Mouse (Mus musculus) hindbrain, embryonic 14.5 days (tissue): ENCODE data around the gene Poc1a. TPM values are rescaled to one million over a fixed set of nuclear protein-coding genes. Genes with fewer than 3 reads are reported as not detected.
A peak's percentile ranks its signal among the peaks of the same experiment; 100 is the strongest.

ENCODE experiments used
- ATAC-seq: fragments of 200-750 bp; cut with Nextera tagmentation; 2 replicates; pipeline ENCODE4 v1.8.0; 2017; ENCODE audit warnings: moderate number of reproducible peaks, mild to moderate bottlenecking, moderate TSS enrichment, moderate library complexity; ENCODE audit not compliant: low FRiP score
- DNase-seq: peaks from one replicate; pipeline ENCODE4 v3.0.0-alpha.2; 2015; ENCODE audit warnings: low spot score
- H3K27ac ChIP-seq: fragments of 300-500 bp; sonication (generic); 2 replicates; pipeline ENCODE4 v1.5.1; 2014; ENCODE audit warnings: mild to moderate bottlenecking, moderate library complexity
- H3K27me3 ChIP-seq: fragments of 300-500 bp; sonication (generic); 2 replicates; pipeline ENCODE4 v1.6.1; 2014; ENCODE audit warnings: mild to moderate bottlenecking, low read length, mixed read lengths; ENCODE audit not compliant: control insufficient read depth, insufficient read depth
- H3K36me3 ChIP-seq: fragments of 300-500 bp; sonication (generic); replicated peaks from 2 replicates; pipeline ENCODE4 v1.6.1; 2014; ENCODE audit not compliant: control insufficient read depth, insufficient read depth
- H3K4me1 ChIP-seq: fragments of 300-500 bp; sonication (generic); replicated peaks from 2 replicates; pipeline ENCODE4 v1.6.1; 2014; ENCODE audit warnings: antibody characterized with exemption, low read length, mixed read lengths; ENCODE audit not compliant: control insufficient read depth, insufficient read depth
- H3K4me2 ChIP-seq: fragments of 300-500 bp; sonication (generic); replicated peaks from 2 replicates; pipeline ENCODE4 v1.6.1; 2014; ENCODE audit warnings: mild to moderate bottlenecking, moderate library complexity
- H3K4me3 ChIP-seq: fragments of 300-500 bp; sonication (generic); replicated peaks from 2 replicates; pipeline ENCODE4 v1.5.1; 2014; ENCODE audit warnings: mild to moderate bottlenecking, low read length
- H3K9ac ChIP-seq: fragments of 300-500 bp; sonication (generic); 2 replicates; pipeline ENCODE4 v1.6.1; 2014
- H3K9me3 ChIP-seq: fragments of 300-500 bp; sonication (generic); 2 replicates; pipeline ENCODE4 v1.6.1; 2016; ENCODE audit warnings: low read length; ENCODE audit not compliant: control insufficient read depth
- WGBS: fragments of 180-500 bp; shearing (Covaris S2); extraction: QIAGEN DNeasy Blood & Tissue Kit; methylation state at CpG from one replicate; pipeline ENCODE4 v1.1.7; 2014; 5-methylcytosine and 5-hydroxymethylcytosine counted together
- polyA plus RNA-seq: library from polyadenylated mRNA; unstranded; fragments of >200 nt; fragmentation: Nextera tagmentation; extraction: Ambion mirVana; gene quantifications from 2 replicates; pipeline ENCODE4 v1.2.1, GENCODE M21; 2014

The Poc1a gene
- polyA plus RNA-seq, 1 experiment from 2014 or later = 7.3 TPM

GRCm38 (mm10) chr9:106338462-106339172 lies 57.8 kb downstream of the Poc1a start:
- H3K9ac ChIP-seq = peak overlapping the region; percentile 20; the same call in 1 of the 2 replicates
- H3K4me3 ChIP-seq = no peak overlapping the region
- peaks cover 21% of the 10 kb centered on the region for H3K4me1 ChIP-seq
- no peaks in the 10 kb centered on the region for H3K9me3 ChIP-seq
- peak; percentile 51 for ATAC-seq
- peak overlapping the region; percentile 63 for H3K27ac ChIP-seq
- no peaks in the 10 kb centered on the region for H3K27me3 ChIP-seq
- whole genome bisulfite sequencing = 5% methylated on average over 10 of the region's 10 CpGs
- H3K36me3 ChIP-seq = no peaks in the 10 kb centered on the region
- H3K4me2 ChIP-seq = no peak overlapping the region; the same call in 1 of the 2 replicates
- peak; percentile 56 for DNase-seq

GRCm38 (mm10) chr9:106339173-106339558 lies 58.3 kb downstream of the Poc1a start:
- no peak for DNase-seq
- ATAC-seq = peak; percentile 15; the same call in 1 of the 2 replicates
- peak overlapping the region; percentile 20; the same call in 1 of the 2 replicates for H3K9ac ChIP-seq
- H3K4me1 ChIP-seq = peaks cover 21% of the 10 kb centered on the region
- no peaks in the 10 kb centered on the region for H3K9me3 ChIP-seq
- no peak overlapping the region for H3K4me3 ChIP-seq
- no peaks in the 10 kb centered on the region for H3K36me3 ChIP-seq
- peak overlapping the region; percentile 63 for H3K27ac ChIP-seq
- no peak overlapping the region for H3K4me2 ChIP-seq
- WGBS = 36% methylated on average over 6 of the region's 6 CpGs
- no peaks in the 10 kb centered on the region for H3K27me3 ChIP-seq

- Histone ChIP-seq H3K4me2 (no peak overlapping the region), H3K36me3 (no peaks in the 10 kb centered on the region), H3K9ac (no peak overlapping the region), H3K27ac (no peak overlapping the region), H3K4me3 (no peak overlapping the region), H3K9me3 (no peaks in the 10 kb centered on the region), H3K4me1 (peaks cover 21% of the 10 kb centered on the region), H3K27me3 (no peaks in the 10 kb centered on the region)
- no peak for ATAC-seq
- WGBS = 88% methylated on average over 4 of the region's 4 CpGs
- DNase-seq = no peak
These were observed 58.9 kb downstream of the Poc1a start for GRCm38 (mm10) chr9:106339730-106340129.

- no peak overlapping the region for H3K4me2 ChIP-seq
These were observed 59.8 kb downstream of the Poc1a start for GRCm38 (mm10) chr9:106340501-106341312.

GRCm38 (mm10) chr9:106341313-106341686 lies 60.4 kb downstream of the Poc1a start:
- no peak overlapping the region for H3K9ac ChIP-seq
- no peaks in the 10 kb centered on the region for H3K9me3 ChIP-seq
- ATAC-seq = no peak
- no peak overlapping the region for H3K4me2 ChIP-seq
- no peak overlapping the region for H3K4me3 ChIP-seq
- no peaks in the 10 kb centered on the region for H3K27me3 ChIP-seq
- no peak overlapping the region for H3K27ac ChIP-seq
- no peaks in the 10 kb centered on the region for H3K36me3 ChIP-seq
- no peak for DNase-seq
- H3K4me1 ChIP-seq = peaks cover 27% of the 10 kb centered on the region
- WGBS = 65% methylated on average over 3 of the region's 3 CpGs

More at GRCm38 (mm10) chr9:106340501-106341312, 59.8 kb downstream of the Poc1a start:
- Histone ChIP-seq H3K27me3 (no peaks in the 10 kb centered on the region), H3K4me3 (no peak overlapping the region), H3K27ac (no peak overlapping the region), H3K36me3 (no peaks in the 10 kb centered on the region), H3K9ac (no peak overlapping the region), H3K9me3 (no peaks in the 10 kb centered on the region), H3K4me1 (peaks cover 27% of the 10 kb centered on the region)
- ATAC-seq (no peak), DNase-seq (no peak)
- WGBS = 79% methylated on average over 13 of the region's 13 CpGs

GRCm38 (mm10) chr9:106342573-106342972 lies 61.7 kb downstream of the Poc1a start:
- DNase-seq (no peak), ATAC-seq (no peak)
- H3K9ac ChIP-seq = no peak overlapping the region
- peaks cover 23% of the 10 kb centered on the region for H3K4me1 ChIP-seq
- no peak overlapping the region for H3K27ac ChIP-seq
- no peak overlapping the region for H3K4me2 ChIP-seq
- H3K36me3 ChIP-seq = no peaks in the 10 kb centered on the region
- no peak overlapping the region for H3K4me3 ChIP-seq
- H3K27me3 ChIP-seq = no peaks in the 10 kb centered on the region
- 87% methylated on average over 9 of the region's 9 CpGs for WGBS
- H3K9me3 ChIP-seq = no peaks in the 10 kb centered on the region

- no peak overlapping the region for H3K4me2 ChIP-seq
- H3K27me3 ChIP-seq = no peaks in the 10 kb centered on the region
- H3K9me3 ChIP-seq = no peaks in the 10 kb centered on the region
- no peak for DNase-seq
- peaks cover 6% of the 10 kb centered on the region; the same call in 1 of the 2 replicates for H3K4me1 ChIP-seq
- no peak overlapping the region for H3K4me3 ChIP-seq
- no peaks in the 10 kb centered on the region for H3K36me3 ChIP-seq
- WGBS = 51% methylated on average over 6 of the region's 6 CpGs
- no peak overlapping the region for H3K9ac ChIP-seq
- H3K27ac ChIP-seq = no peak overlapping the region
- no peak for ATAC-seq
These were observed 64.3 kb downstream of the Poc1a start for GRCm38 (mm10) chr9:106345167-106345566.

- H3K4me1 ChIP-seq = peaks cover 6% of the 10 kb centered on the region; the same call in 1 of the 2 replicates
- no peaks in the 10 kb centered on the region for H3K27me3 ChIP-seq
- H3K4me3 ChIP-seq = no peak overlapping the region
- H3K27ac ChIP-seq = no peak overlapping the region
- DNase-seq (no peak), ATAC-seq (no peak)
- no peaks in the 10 kb centered on the region for H3K36me3 ChIP-seq
- H3K9ac ChIP-seq = no peak overlapping the region
- 55% methylated on average over 6 of the region's 6 CpGs for WGBS
- H3K4me2 ChIP-seq = no peak overlapping the region
- no peaks in the 10 kb centered on the region for H3K9me3 ChIP-seq
These were observed 64.8 kb downstream of the Poc1a start for GRCm38 (mm10) chr9:106345630-106346029.

GRCm38 (mm10) chr9:106348281-106348680 lies 67.4 kb downstream of the Poc1a start:
- no peak overlapping the region for H3K4me3 ChIP-seq
- 74% methylated on average over 10 of the region's 10 CpGs for WGBS
- no peaks in the 10 kb centered on the region for H3K36me3 ChIP-seq
- DNase-seq (no peak), ATAC-seq (no peak)
- H3K27ac ChIP-seq = no peak overlapping the region
- no peaks in the 10 kb centered on the region for H3K27me3 ChIP-seq
- H3K4me1 ChIP-seq = peaks cover 6% of the 10 kb centered on the region; the same call in 1 of the 2 replicates
- no peaks in the 10 kb centered on the region for H3K9me3 ChIP-seq
- no peak overlapping the region for H3K9ac ChIP-seq
- H3K4me2 ChIP-seq = no peak overlapping the region
